Mouse (Mus musculus): ENCODE measurements around the gene Fcrl5.

Gene Fcrl5

GRCm38 (mm10) chr3:87500088-87501055, 64.8 kb downstream of the Fcrl5 start:
- no peak for DNase-seq

GRCm38 (mm10) chr3:87501151-87501550, 65.6 kb downstream of the Fcrl5 start:
- no peak for DNase-seq

GRCm38 (mm10) chr3:87502771-87503170, 67.2 kb downstream of the Fcrl5 start:
- no peak for DNase-seq

GRCm38 (mm10) chr3:87504330-87504729, 68.8 kb downstream of the Fcrl5 start:
- DNase-seq, result peak; percentile 25 to 48

- no peak for DNase-seq
These were observed 69.3 kb downstream of the Fcrl5 start for GRCm38 (mm10) chr3:87504749-87505425.

GRCm38 (mm10) chr3:87506456-87507416, 71.2 kb downstream of the Fcrl5 start:
- DNase-seq, result no peak

- peak; percentile 88 to 92 for DNase-seq
These were observed 72.8 kb downstream of the Fcrl5 start for GRCm38 (mm10) chr3:87508205-87508901.

- no peak for DNase-seq
These were observed 73.5 kb downstream of the Fcrl5 start for GRCm38 (mm10) chr3:87509061-87509460.

GRCm38 (mm10) chr3:87510832-87511231, 75.3 kb downstream of the Fcrl5 start:
- DNase-seq, result no peak

- no peak for DNase-seq
These were observed 76.6 kb downstream of the Fcrl5 start for GRCm38 (mm10) chr3:87511971-87512765.

GRCm38 (mm10) chr3:87515567-87516081, 80.1 kb downstream of the Fcrl5 start:
- DNase-seq, result no peak

GRCm38 (mm10) chr3:87518425-87518824, 82.9 kb downstream of the Fcrl5 start:
- DNase-seq, result no peak

GRCm38 (mm10) chr3:87521126-87521525, 85.6 kb downstream of the Fcrl5 start:
- DNase-seq, result no peak

GRCm38 (mm10) chr3:87521833-87522232, 86.3 kb downstream of the Fcrl5 start:
- DNase-seq, result no peak

- DNase-seq, result no peak
These were observed 88.1 kb downstream of the Fcrl5 start for GRCm38 (mm10) chr3:87523701-87524100.

GRCm38 (mm10) chr3:87525043-87525836, 89.7 kb downstream of the Fcrl5 start, which contains the start of gene Etv3:
Gene Etv3 (plus strand): TSS chr3:87525407.
- peak; percentile 87 to 91 for DNase-seq

- DNase-seq, result peak in 1 of 2 experiments; percentile 18
These were observed 90.4 kb downstream of the Fcrl5 start for GRCm38 (mm10) chr3:87525837-87526570.

- no peak for DNase-seq
These were observed 91.6 kb downstream of the Fcrl5 start for GRCm38 (mm10) chr3:87527139-87527538.

GRCm38 (mm10) chr3:87528021-87528420, 92.4 kb downstream of the Fcrl5 start:
- DNase-seq, result no peak

All from cerebellum, postnatal 36 days (tissue).